Mouse (Mus musculus) Patski (cell line): ENCODE data around the gene Cdk14. TPM values are rescaled to one million over a fixed set of nuclear protein-coding genes. Genes with fewer than 3 reads are reported as not detected.
"Not testable (repeated sequence)": the region's sequence is repeated elsewhere in the genome, so short reads cannot be mapped to it uniquely, and the experiment has no call there.

Experiments used
- ATAC-seq: fragments of 100-300 bp; one replicate; pipeline ENCODE4 v1.8.0; 2021
- CTCF ChIA-PET: fragments of 350-600 bp; sonication (Branson Sonifier 250); formaldehyde crosslinking; loops from one replicate; lab custom pipeline; 2022; ENCODE audit warnings: inconsistent platforms; lab: Charles Lee
- POLR2A ChIA-PET: fragments of 350-600 bp; sonication (Branson Sonifier 250); formaldehyde crosslinking; loops from one replicate; lab custom pipeline; 2022; ENCODE audit warnings: antibody characterized with exemption, inconsistent platforms; lab: Charles Lee
- DNase-seq: peaks from one replicate; pipeline ENCODE4 v3.0.0-alpha.2; 2011; ENCODE audit warnings: low read depth, low spot score
- H3K27me3 ChIP-seq: fragments of 371-371 bp; one replicate; pipeline ENCODE4 v1.5.1; 2021
- CTCF ChIP-seq: fragments of 100-300 bp; IDR thresholded peaks from one replicate; pipeline ENCODE4 v1.5.1; 2021
- in situ Hi-C: fragments of 300-500 bp; cut with MboI; formaldehyde crosslinking; loops from 3 replicates; pipeline ENCODE4 v1.11.1; 2018; ENCODE audit warnings: low pct_unique_long_range_greater_than_20kb, mixed read lengths
- polyA plus RNA-seq: library from polyadenylated mRNA; unstranded; gene quantifications from one replicate; pipeline ENCODE4 v1.2.3, GENCODE M21; 2021

The Cdk14 gene
- polyA plus RNA-seq, 1 experiment from 2014 or later, result 21.7 TPM

GRCm38 (mm10) chr5:5344646-5345045 is 75.5 kb downstream of the Cdk14 start:
- ChIA-PET POLR2A (no interaction called here), CTCF (interaction anchor here (1.2 to 2.9 kb wide), 2 partner anchors 15 to 31 kb away, joined by 4 to 14 read pairs; no protein-coding TSS in a partner anchor)
- no peak for ATAC-seq
- DNase-seq, result no peak
- H3K27me3 ChIP-seq, result no peaks in the 10 kb centered on the region
- TF ChIP-seq CTCF, result no peak
- in situ Hi-C loops, result no loop called here

- in situ Hi-C loops, result no loop called here
- no peak for ATAC-seq
- CTCF ChIA-PET, result interaction anchor here (1.2 to 2.9 kb wide), 4 partner anchors 16 to 371 kb away, joined by 3 to 14 read pairs (median 4); no protein-coding TSS in a partner anchor
Measured at GRCm38 (mm10) chr5:5343741-5344140, 76.4 kb downstream of the Cdk14 start.

GRCm38 (mm10) chr5:5343267-5343666 is 76.8 kb downstream of the Cdk14 start:
- POLR2A ChIA-PET, result no interaction called here
- DNase-seq (no peak), ATAC-seq (peak; percentile 97)
- in situ Hi-C loops, result no loop called here
- CTCF ChIA-PET, result interaction anchor here (1.0 to 2.9 kb wide), 5 partner anchors 11 to 371 kb away, joined by 3 to 14 read pairs (median 3); no protein-coding TSS in a partner anchor
- no peak for TF ChIP-seq CTCF
- no peaks in the 10 kb centered on the region for H3K27me3 ChIP-seq

More at GRCm38 (mm10) chr5:5343741-5344140, 76.4 kb downstream of the Cdk14 start:
- POLR2A ChIA-PET, result no interaction called here
- TF ChIP-seq CTCF, result no peak
- H3K27me3 ChIP-seq, result no peaks in the 10 kb centered on the region
- no peak for DNase-seq

- no peak for TF ChIP-seq CTCF
- DNase-seq, result no peak
- no peaks in the 10 kb centered on the region for H3K27me3 ChIP-seq
- peak; percentile 55 for ATAC-seq
- POLR2A ChIA-PET, result no interaction called here
- CTCF ChIA-PET, result interaction anchor here (1.0 to 2.9 kb wide), 4 partner anchors 12 to 370 kb away, joined by 3 to 14 read pairs (median 3); no protein-coding TSS in a partner anchor
- in situ Hi-C loops, result no loop called here
Measured at GRCm38 (mm10) chr5:5342410-5343137, 77.5 kb downstream of the Cdk14 start.

- CTCF ChIA-PET, result interaction anchor here (1.0 kb wide), 1 partner anchor 18 kb away, joined by 4 read pairs; no protein-coding TSS in a partner anchor
- H3K27me3 ChIP-seq, result no peaks in the 10 kb centered on the region
- ATAC-seq, result no peak
- no peak for TF ChIP-seq CTCF
- POLR2A ChIA-PET, result interaction anchor here (0.8 kb wide), 1 partner anchor 18 kb away, joined by 3 read pairs; no protein-coding TSS in a partner anchor
- in situ Hi-C loops, result no loop called here
- DNase-seq, result no peak
Measured at GRCm38 (mm10) chr5:5341611-5342010, 78.5 kb downstream of the Cdk14 start.

- TF ChIP-seq CTCF, result no peak
- H3K27me3 ChIP-seq, result no peaks in the 10 kb centered on the region
- ChIA-PET POLR2A (no interaction called here), CTCF (no interaction called here)
- ATAC-seq, result no peak
- in situ Hi-C loops, result no loop called here
- no peak for DNase-seq
Measured at GRCm38 (mm10) chr5:5333916-5334315, 86.2 kb downstream of the Cdk14 start.

- ATAC-seq, result no peak
Measured at GRCm38 (mm10) chr5:5330926-5331460, 89.1 kb downstream of the Cdk14 start.

DNA sequence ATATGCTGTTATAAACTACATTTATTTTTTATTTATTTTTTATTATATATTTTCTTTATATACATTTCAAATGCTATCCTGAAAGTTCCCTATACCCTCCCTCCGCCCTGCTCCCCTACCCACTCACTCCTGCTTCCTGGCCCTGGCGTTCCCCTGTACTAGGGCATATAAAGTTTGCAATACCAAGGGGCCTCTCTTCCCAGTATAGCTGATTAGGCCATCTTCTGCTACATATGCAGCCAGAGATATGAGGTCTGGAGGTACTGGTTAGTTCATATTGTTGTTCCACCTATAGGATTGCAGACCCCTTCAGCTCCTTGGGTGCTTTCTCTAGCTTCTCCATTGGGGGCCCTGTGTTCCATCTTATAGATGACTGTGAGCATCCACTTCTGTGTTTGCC is 91.1 kb downstream of the Cdk14 start:
- DNase-seq, in situ Hi-C loops, CTCF ChIA-PET, ATAC-seq, POLR2A ChIA-PET, H3K27me3 ChIP-seq: not testable (repeated sequence)

More at GRCm38 (mm10) chr5:5330926-5331460, 89.1 kb downstream of the Cdk14 start:
- ChIA-PET POLR2A (no interaction called here), CTCF (no interaction called here)
- no peaks in the 10 kb centered on the region for H3K27me3 ChIP-seq
- in situ Hi-C loops, result no loop called here
- DNase-seq, result no peak
- TF ChIP-seq CTCF, result no peak

- H3K27me3 ChIP-seq, result no peaks in the 10 kb centered on the region
- in situ Hi-C loops, result no loop called here
- POLR2A ChIA-PET, result no interaction called here
- peak; percentile 100 for ATAC-seq
- TF ChIP-seq CTCF, result no peak
- peak; percentile 83 for DNase-seq
- CTCF ChIA-PET, result interaction anchor here (1.2 kb wide), 1 partner anchor 11 kb away, joined by 3 read pairs; no protein-coding TSS in a partner anchor
Measured at GRCm38 (mm10) chr5:5326716-5327115, 93.4 kb downstream of the Cdk14 start.

DNA sequence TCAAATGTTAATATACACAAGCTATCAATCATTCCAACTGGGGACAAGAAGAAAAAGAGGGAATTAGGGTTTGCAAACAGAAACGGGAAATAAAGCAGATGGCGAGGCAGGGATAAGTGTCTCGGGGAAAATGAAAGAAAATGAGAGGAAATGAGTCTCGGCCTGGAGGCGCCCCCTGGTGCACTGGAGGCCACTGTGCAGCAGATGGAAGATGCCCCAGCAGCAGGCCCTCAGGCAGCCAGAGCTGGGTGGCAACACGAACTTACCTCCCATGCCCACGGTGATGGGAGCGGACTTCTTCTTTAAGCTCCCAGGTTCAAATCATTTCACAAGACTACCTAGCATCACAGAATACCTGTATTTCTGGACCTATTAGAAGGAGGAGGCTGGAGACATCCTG is 97.4 kb downstream of the Cdk14 start:
- ATAC-seq (no peak), DNase-seq (no peak)
- POLR2A ChIA-PET, result interaction anchor here (0.6 kb wide), 1 partner anchor 110 kb away, joined by 10 read pairs; no protein-coding TSS in a partner anchor
- TF ChIP-seq CTCF, result peak; percentile 26
- in situ Hi-C loops, result no loop called here
- CTCF ChIA-PET, result interaction anchor here (1.6 kb wide), 1 partner anchor 12 kb away, joined by 3 read pairs; no protein-coding TSS in a partner anchor
- H3K27me3 ChIP-seq, result no peaks in the 10 kb centered on the region
